In genomic region chr16:14303676-14304075, GRCm38 (mm10) we compare ENCODE assay signal across 18 mouse cellular contexts. TPM values are rescaled to one million over a fixed set of nuclear protein-coding genes. Genes with fewer than 3 reads are reported as not detected.
DNase-seq lines count a peak whose midpoint lies in the region; ATAC-seq and TF ChIP-seq lines count a peak whose summit lies in the region.
"Had no signal": no experiment of that assay in that cellular context is flagged by ENCODE, and none has a peak within 500 bp of the region (broad histone marks: within the 10 kb centered on the region; RNA-seq: fewer than 3 reads in every experiment).

No protein-coding gene starts in this region.

- DNase-seq in midbrain, postnatal 0 days (ENCODE audit: low spot score): no peak
- peak; percentile 74 for DNase-seq in adrenal gland, adult 2 months
- no peak for DNase-seq in layer of hippocampus, adult 2 months (ENCODE audit: low spot score in 2 of 2)
- DNase-seq in embryo, embryonic 10.5 days (ENCODE audit: low spot score): no peak
- DNase-seq: cerebellum, adult 8-10 months; heart, postnatal 36 days; layer of hippocampus, adult 9-11 months; left cerebral cortex, postnatal 4 days; thymus, postnatal 14 days had no signal

- no peaks in the 10 kb centered on the region for H3K27me3 ChIP-seq in hindbrain, embryonic 15.5 days
- no peaks in the 10 kb centered on the region for H3K27me3 ChIP-seq in hindbrain, embryonic 13.5 days
- no peaks in the 10 kb centered on the region for H3K27me3 ChIP-seq in midbrain, postnatal 0 days (ENCODE audit: insufficient read depth, low read length)
- no peaks in the 10 kb centered on the region for H3K27me3 ChIP-seq in midbrain, embryonic 16.5 days (ENCODE audit: control insufficient read depth, insufficient read depth, low read depth, low read length)
- no peaks in the 10 kb centered on the region for H3K27me3 ChIP-seq in intestine, postnatal 0 days (replicated peaks; ENCODE audit: control insufficient read depth, insufficient read depth, low read length)
- H3K27me3 ChIP-seq: liver, embryonic 15.5 days had no signal

- no peak overlapping the region for H3K4me2 ChIP-seq in hindbrain, embryonic 15.5 days
- H3K4me2 ChIP-seq in hindbrain, embryonic 13.5 days: no peak overlapping the region
- no peak overlapping the region for H3K4me2 ChIP-seq in midbrain, postnatal 0 days (ENCODE audit: low read depth, low read length, poor library complexity, severe bottlenecking)
- H3K4me2 ChIP-seq in midbrain, embryonic 16.5 days (ENCODE audit: low read length): no peak overlapping the region
- H3K4me2 ChIP-seq in intestine, postnatal 0 days (replicated peaks; ENCODE audit: low read depth): no peak overlapping the region
- H3K4me2 ChIP-seq: liver, embryonic 15.5 days had no signal

- 79% methylated on average over 7 of the region's 7 CpGs for WGBS in hindbrain, embryonic 15.5 days
- WGBS in hindbrain, embryonic 13.5 days: 79% methylated on average over 7 of the region's 7 CpGs
- 69% methylated on average over 7 of the region's 7 CpGs for whole genome bisulfite sequencing in midbrain, postnatal 0 days
- 62% methylated on average over 7 of the region's 7 CpGs for WGBS in midbrain, embryonic 16.5 days
- 47% methylated on average over 7 of the region's 7 CpGs for WGBS in intestine, postnatal 0 days

- no peak for TF ChIP-seq CTCF in midbrain, postnatal 0 days (IDR thresholded peaks at IDR 0.05)
- no peak for TF ChIP-seq CTCF in intestine, postnatal 0 days (IDR thresholded peaks at IDR 0.05; ENCODE audit: low read depth)
- TF ChIP-seq CTCF in layer of hippocampus, adult 2 months (conservative IDR thresholded peaks at IDR 0.05): no peak

- H3K36me3 ChIP-seq in hindbrain, embryonic 15.5 days: peaks cover 38% of the 10 kb centered on the region
- peaks cover 84% of the 10 kb centered on the region for H3K36me3 ChIP-seq in hindbrain, embryonic 13.5 days
- peaks cover 24% of the 10 kb centered on the region for H3K36me3 ChIP-seq in midbrain, postnatal 0 days (ENCODE audit: insufficient read depth, low read length)
- H3K36me3 ChIP-seq in midbrain, embryonic 16.5 days (ENCODE audit: control insufficient read depth, insufficient read depth, low read length): peaks cover 18% of the 10 kb centered on the region
- peaks cover 65% of the 10 kb centered on the region for H3K36me3 ChIP-seq in intestine, postnatal 0 days (ENCODE audit: control insufficient read depth, insufficient read depth)

- no peaks in the 10 kb centered on the region for H3K4me1 ChIP-seq in hindbrain, embryonic 15.5 days (replicated peaks)
- no peaks in the 10 kb centered on the region for H3K4me1 ChIP-seq in hindbrain, embryonic 13.5 days (replicated peaks)
- no peaks in the 10 kb centered on the region for H3K4me1 ChIP-seq in midbrain, postnatal 0 days (ENCODE audit: insufficient read depth, low read length)
- H3K4me1 ChIP-seq in midbrain, embryonic 16.5 days (ENCODE audit: control insufficient read depth, insufficient read depth, low read length): no peaks in the 10 kb centered on the region
- H3K4me1 ChIP-seq in intestine, postnatal 0 days (replicated peaks; ENCODE audit: control insufficient read depth, insufficient read depth, low read length): no peaks in the 10 kb centered on the region
- H3K4me1 ChIP-seq: embryonic facial prominence, embryonic 10.5 days; heart, embryonic 10.5 days had no signal

- no peaks in the 10 kb centered on the region for H3K9me3 ChIP-seq in hindbrain, embryonic 15.5 days
- no peaks in the 10 kb centered on the region for H3K9me3 ChIP-seq in hindbrain, embryonic 13.5 days
- no peaks in the 10 kb centered on the region for H3K9me3 ChIP-seq in midbrain, postnatal 0 days (ENCODE audit: low read length)
- no peaks in the 10 kb centered on the region for H3K9me3 ChIP-seq in midbrain, embryonic 16.5 days (replicated peaks; ENCODE audit: control insufficient read depth, low read length, poor library complexity, severe bottlenecking)
- no peaks in the 10 kb centered on the region for H3K9me3 ChIP-seq in intestine, postnatal 0 days (ENCODE audit: control insufficient read depth)
- H3K9me3 ChIP-seq: embryonic facial prominence, embryonic 10.5 days; heart, embryonic 10.5 days; liver, embryonic 15.5 days had no signal

- H3K9ac ChIP-seq in hindbrain, embryonic 15.5 days: no peak overlapping the region
- no peak overlapping the region for H3K9ac ChIP-seq in hindbrain, embryonic 13.5 days
- no peak overlapping the region for H3K9ac ChIP-seq in midbrain, postnatal 0 days (replicated peaks; ENCODE audit: low read length, poor library complexity, severe bottlenecking)
- H3K9ac ChIP-seq in midbrain, embryonic 16.5 days (ENCODE audit: low read depth, low read length): no peak overlapping the region
- no peak overlapping the region for H3K9ac ChIP-seq in intestine, postnatal 0 days (ENCODE audit: low read depth, low read length)
- H3K9ac ChIP-seq: liver, embryonic 15.5 days had no signal

- 0 out of 2 replicates have a peak, but pooled peaks have one; percentile 30 for ATAC-seq in hindbrain, embryonic 15.5 days (ENCODE audit: low FRiP score, low read depth)
- ATAC-seq in hindbrain, embryonic 13.5 days (ENCODE audit: low FRiP score): no peak
- peak; percentile 31; the same call in 1 of the 2 replicates for ATAC-seq in midbrain, postnatal 0 days (ENCODE audit: low FRiP score)
- ATAC-seq in midbrain, embryonic 16.5 days: no peak
- 0 out of 2 replicates have a peak, but pooled peaks have one; percentile 22 for ATAC-seq in intestine, postnatal 0 days
- ATAC-seq: inflammation-experienced regulatory T-cells, adult 6 months had no signal

- H3K4me3 ChIP-seq in hindbrain, embryonic 15.5 days: no peak overlapping the region
- no peak overlapping the region for H3K4me3 ChIP-seq in hindbrain, embryonic 13.5 days
- no peak overlapping the region for H3K4me3 ChIP-seq in midbrain, postnatal 0 days (ENCODE audit: low read depth, low read length)
- H3K4me3 ChIP-seq in midbrain, embryonic 16.5 days (ENCODE audit: low read depth, low read length): no peak overlapping the region
- H3K4me3 ChIP-seq in intestine, postnatal 0 days (ENCODE audit: low read depth, low read length): no peak overlapping the region
- no peak overlapping the region for H3K4me3 ChIP-seq in layer of hippocampus, adult 2 months
- H3K4me3 ChIP-seq: embryonic facial prominence, embryonic 10.5 days; heart, embryonic 10.5 days; liver, embryonic 15.5 days had no signal

- no peak overlapping the region for H3K27ac ChIP-seq in hindbrain, embryonic 15.5 days (replicated peaks)
- no peak overlapping the region for H3K27ac ChIP-seq in hindbrain, embryonic 13.5 days
- H3K27ac ChIP-seq in midbrain, postnatal 0 days (ENCODE audit: low read depth, low read length): no peak overlapping the region
- H3K27ac ChIP-seq in midbrain, embryonic 16.5 days (ENCODE audit: low read length): no peak overlapping the region
- no peak overlapping the region; the same call in 1 of the 2 replicates for H3K27ac ChIP-seq in intestine, postnatal 0 days (ENCODE audit: low read depth, low read length)
- no peak overlapping the region for H3K27ac ChIP-seq in layer of hippocampus, adult 2 months
- H3K27ac ChIP-seq: embryonic facial prominence, embryonic 10.5 days; heart, embryonic 10.5 days; liver, embryonic 15.5 days had no signal

RNA-seq across cellular contexts. Expression of gene Myh11, which starts 12.5 kb away (rescaled TPM):
- polyA plus RNA-seq in hindbrain, embryonic 15.5 days (2015; fragmentation: Nextera tagmentation; extraction: Ambion mirVana): 0.82 and 0.98 TPM in 2 replicates
- 0.53 and 0.84 TPM in 2 replicates for polyA plus RNA-seq in hindbrain, embryonic 13.5 days (2015; fragmentation: Nextera tagmentation; extraction: Ambion mirVana)
- 0.82 and 1.9 TPM in 2 replicates for total RNA-seq in midbrain, postnatal 0 days (2014; rRNA removed)
- polyA plus RNA-seq in midbrain, postnatal 0 days (2015; fragmentation: Nextera tagmentation; extraction: Ambion mirVana): 0.62 and 0.66 TPM in 2 replicates
- polyA plus RNA-seq in midbrain, embryonic 16.5 days (2015; fragmentation: Nextera tagmentation; extraction: Ambion mirVana): 0.59 and 0.67 TPM in 2 replicates
- 1 to 10 TPM; 3.9 to 7.6 TPM for total RNA-seq in adrenal gland, adult 2 months (2021)
- polyA plus RNA-seq in adrenal gland, adult 2 months (2012; rRNA removed): 0.73 and 0.94 TPM in 2 replicates
- polyA plus RNA-seq in intestine, postnatal 0 days (2015; fragmentation: Nextera tagmentation; extraction: Ambion mirVana): 164 and 186 TPM in 2 replicates
- 1 to 10 TPM; 4.7 to 7.0 TPM for total RNA-seq in layer of hippocampus, adult 2 months (2021)
- total RNA-seq: megakaryocyte, adult 5-6 weeks had no signal

RNA-seq across cellular contexts. Expression of gene Fopnl, which starts 13.5 kb away (rescaled TPM):
- 185 and 191 TPM in 2 replicates for polyA plus RNA-seq in hindbrain, embryonic 15.5 days (2015; fragmentation: Nextera tagmentation; extraction: Ambion mirVana)
- 193 and 197 TPM in 2 replicates for polyA plus RNA-seq in hindbrain, embryonic 13.5 days (2015; fragmentation: Nextera tagmentation; extraction: Ambion mirVana)
- 114 and 124 TPM in 2 replicates for total RNA-seq in midbrain, postnatal 0 days (2014; rRNA removed)
- 212 and 217 TPM in 2 replicates for polyA plus RNA-seq in midbrain, postnatal 0 days (2015; fragmentation: Nextera tagmentation; extraction: Ambion mirVana)
- 205 TPM in 2 replicates for polyA plus RNA-seq in midbrain, embryonic 16.5 days (2015; fragmentation: Nextera tagmentation; extraction: Ambion mirVana)
- total RNA-seq in adrenal gland, adult 2 months (2021): 10 to 100 TPM; 44.9 to 65.4 TPM
- polyA plus RNA-seq in adrenal gland, adult 2 months (2012; rRNA removed): 23.8 and 26.7 TPM in 2 replicates
- polyA plus RNA-seq in intestine, postnatal 0 days (2015; fragmentation: Nextera tagmentation; extraction: Ambion mirVana): 66.3 and 66.5 TPM in 2 replicates
- 10 to 100 TPM; 43.7 to 50.9 TPM for total RNA-seq in layer of hippocampus, adult 2 months (2021)

RNA-seq across cellular contexts. Expression of gene Abcc1, which starts 57.7 kb away (rescaled TPM):
- 8.1 and 9.8 TPM in 2 replicates for polyA plus RNA-seq in hindbrain, embryonic 15.5 days (2015; fragmentation: Nextera tagmentation; extraction: Ambion mirVana)
- polyA plus RNA-seq in hindbrain, embryonic 13.5 days (2015; fragmentation: Nextera tagmentation; extraction: Ambion mirVana): 8.0 and 10.9 TPM in 2 replicates
- total RNA-seq in midbrain, postnatal 0 days (2014; rRNA removed): 11.9 and 14.7 TPM in 2 replicates
- 5.9 and 7.5 TPM in 2 replicates for polyA plus RNA-seq in midbrain, postnatal 0 days (2015; fragmentation: Nextera tagmentation; extraction: Ambion mirVana)
- polyA plus RNA-seq in midbrain, embryonic 16.5 days (2015; fragmentation: Nextera tagmentation; extraction: Ambion mirVana): 9.3 and 10.8 TPM in 2 replicates
- total RNA-seq in adrenal gland, adult 2 months (2021): 10 to 100 TPM; 21.3 to 28.5 TPM
- polyA plus RNA-seq in adrenal gland, adult 2 months (2012; rRNA removed): 34.9 and 39.0 TPM in 2 replicates
- 2.3 and 2.6 TPM in 2 replicates for polyA plus RNA-seq in intestine, postnatal 0 days (2015; fragmentation: Nextera tagmentation; extraction: Ambion mirVana)
- total RNA-seq in layer of hippocampus, adult 2 months (2021): 10 to 100 TPM; 15.4 to 17.9 TPM

Comparison
In these comparisons a context has a peak if more than half of its experiments do, and no peak if none do; other contexts are left out.
1. ATAC-seq: peak in hindbrain, embryonic 15.5 days (single experiment), midbrain, postnatal 0 days (single experiment) and intestine, postnatal 0 days (single experiment); none in hindbrain, embryonic 13.5 days (single experiment) and midbrain, embryonic 16.5 days (single experiment).
2. RNA of gene Myh11, which starts 12.5 kb away (polyA plus RNA-seq): 164 to 186 TPM in intestine, postnatal 0 days; 0.82 to 0.98 TPM in hindbrain, embryonic 15.5 days, 0.73 to 0.94 TPM in adrenal gland, adult 2 months, 0.62 to 0.66 TPM in midbrain, postnatal 0 days, 0.59 to 0.67 TPM in midbrain, embryonic 16.5 days and 0.53 to 0.84 TPM in hindbrain, embryonic 13.5 days; every median in the first group is over 10 times any median in the second.